Mouse (Mus musculus) hindbrain, embryonic 11.5 days (tissue): ENCODE measurements around the gene Ssbp3. TPM values are rescaled to one million over a fixed set of nuclear protein-coding genes. Genes with fewer than 3 reads are reported as not detected.

Experiments
- ATAC-seq: fragments of 200-750 bp; cut with Nextera tagmentation; 2 replicates; pipeline ENCODE4 v1.8.0; 2017; ENCODE audit warnings: mild to moderate bottlenecking, moderate TSS enrichment, moderate library complexity; ENCODE audit not compliant: low FRiP score
- DNase-seq: peaks from one replicate; pipeline ENCODE4 v3.0.0-alpha.2; 2015; ENCODE audit warnings: low spot score
- H3K27ac ChIP-seq: fragments of 300-500 bp; sonication (generic); 2 replicates; pipeline ENCODE4 v1.5.1; 2014; ENCODE audit warnings: mild to moderate bottlenecking, low read depth, low read length
- H3K27me3 ChIP-seq: fragments of 300-500 bp; sonication (generic); 2 replicates; pipeline ENCODE4 v1.6.1; 2014; ENCODE audit warnings: mild to moderate bottlenecking, low read length, moderate library complexity, mixed read lengths; ENCODE audit not compliant: control insufficient read depth, insufficient read depth
- H3K36me3 ChIP-seq: fragments of 300-500 bp; sonication (generic); 2 replicates; pipeline ENCODE4 v1.6.1; 2014; ENCODE audit warnings: mild to moderate bottlenecking, low read length, moderate library complexity, mixed read lengths; ENCODE audit not compliant: control insufficient read depth, insufficient read depth
- H3K4me1 ChIP-seq: fragments of 300-500 bp; sonication (generic); replicated peaks from 2 replicates; pipeline ENCODE4 v1.6.1; 2014; ENCODE audit warnings: low read length, mixed read lengths; ENCODE audit not compliant: control insufficient read depth, insufficient read depth
- H3K4me2 ChIP-seq: fragments of 300-500 bp; sonication (generic); replicated peaks from 2 replicates; pipeline ENCODE4 v1.6.1; 2014; ENCODE audit warnings: mild to moderate bottlenecking, low read depth, low read length
- H3K4me3 ChIP-seq: fragments of 300-500 bp; sonication (generic); 2 replicates; pipeline ENCODE4 v1.5.1; 2014; ENCODE audit warnings: low read depth, low read length
- H3K9ac ChIP-seq: fragments of 300-500 bp; sonication (generic); 2 replicates; pipeline ENCODE4 v1.6.1; 2014; ENCODE audit warnings: low read depth, low read length
- H3K9me3 ChIP-seq: fragments of 300-500 bp; sonication (generic); 2 replicates; pipeline ENCODE4 v1.6.1; 2016; ENCODE audit warnings: low read length; ENCODE audit not compliant: control insufficient read depth
- WGBS: fragments of 180-500 bp; shearing (Covaris S2); extraction: QIAGEN DNeasy Blood & Tissue Kit; methylation state at CpG from one replicate; pipeline ENCODE4 v1.1.7; 2014; 5-methylcytosine and 5-hydroxymethylcytosine counted together
- polyA plus RNA-seq: library from polyadenylated mRNA; unstranded; fragments of >200 nt; fragmentation: Nextera tagmentation; extraction: Ambion mirVana; gene quantifications from 2 replicates; pipeline ENCODE4 v1.2.1, GENCODE M21; 2014

The Ssbp3 gene
- polyA plus RNA-seq, 1 experiment from 2014 or later = 159 TPM

DNA sequence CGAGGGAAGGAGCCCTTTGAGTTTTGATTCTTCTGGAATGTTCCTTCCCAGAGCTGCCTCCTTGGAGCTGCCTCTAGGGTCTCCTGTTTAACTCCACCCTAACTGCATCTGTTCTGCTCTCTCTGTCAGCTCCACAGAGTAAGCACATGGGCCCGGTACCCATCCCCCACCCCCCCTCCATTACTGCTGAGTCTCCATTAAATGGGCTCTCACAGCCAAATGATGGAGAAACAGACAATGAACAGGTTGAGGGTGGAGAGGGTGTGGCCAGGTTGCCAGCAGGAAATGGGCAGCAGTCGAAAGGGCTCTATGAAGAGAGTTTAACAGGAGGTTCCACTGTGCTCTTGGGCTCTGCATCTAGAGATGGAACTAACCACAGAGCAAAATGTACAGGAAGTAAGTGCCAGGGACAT lies 41.0 kb upstream of the Ssbp3 start:
- H3K9ac ChIP-seq = no peak overlapping the region
- H3K4me3 ChIP-seq = no peak overlapping the region
- H3K27me3 ChIP-seq = no peaks in the 10 kb centered on the region
- H3K9me3 ChIP-seq = no peaks in the 10 kb centered on the region
- no peak overlapping the region for H3K4me2 ChIP-seq
- ATAC-seq (no peak), DNase-seq (no peak)
- H3K4me1 ChIP-seq = peaks cover 13% of the 10 kb centered on the region
- 79% methylated on average over 3 of the region's 3 CpGs for WGBS
- no peak overlapping the region for H3K27ac ChIP-seq
- no peaks in the 10 kb centered on the region for H3K36me3 ChIP-seq

- Histone ChIP-seq H3K27me3 (no peaks in the 10 kb centered on the region), H3K4me3 (no peak overlapping the region), H3K36me3 (no peaks in the 10 kb centered on the region), H3K4me1 (peaks cover 9% of the 10 kb centered on the region), H3K9ac (no peak overlapping the region), H3K9me3 (no peaks in the 10 kb centered on the region), H3K4me2 (no peak overlapping the region), H3K27ac (no peak overlapping the region)
- no peak for DNase-seq
- no peak for ATAC-seq
- 84% methylated on average over 2 of the region's 2 CpGs for WGBS
Observed at GRCm38 (mm10) chr4:106870556-106870955, 39.9 kb upstream of the Ssbp3 start.

DNA sequence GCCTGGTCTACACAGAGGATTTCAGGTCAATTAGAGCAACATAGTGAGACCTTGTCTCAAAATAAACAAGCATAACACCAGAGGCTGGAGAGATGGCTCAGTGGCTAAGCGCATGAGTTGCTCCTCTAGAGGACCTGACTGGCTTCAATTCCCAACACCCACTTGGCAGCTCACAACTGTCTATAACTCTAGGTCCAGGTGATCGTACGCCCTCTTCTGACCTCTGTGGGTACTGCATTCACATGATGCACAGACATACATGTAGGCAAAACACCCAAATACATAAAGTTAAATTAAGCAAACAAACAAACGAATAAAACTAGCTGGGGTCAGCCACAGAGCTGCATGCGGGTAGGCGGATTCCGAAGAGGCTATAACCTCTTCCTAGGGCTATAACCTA lies 36.0 kb upstream of the Ssbp3 start:
- Histone ChIP-seq H3K4me2 (no peak overlapping the region), H3K36me3 (no peaks in the 10 kb centered on the region), H3K4me1 (no peaks in the 10 kb centered on the region), H3K4me3 (no peak overlapping the region), H3K27ac (no peak overlapping the region), H3K9ac (no peak overlapping the region), H3K27me3 (no peaks in the 10 kb centered on the region), H3K9me3 (no peaks in the 10 kb centered on the region)
- ATAC-seq = no peak
- 85% methylated on average over 7 of the region's 7 CpGs for WGBS
- no peak for DNase-seq

- no peaks in the 10 kb centered on the region for H3K36me3 ChIP-seq
- H3K27me3 ChIP-seq = no peaks in the 10 kb centered on the region
- H3K4me2 ChIP-seq = no peak overlapping the region
- ATAC-seq (no peak), DNase-seq (no peak)
- no peaks in the 10 kb centered on the region for H3K4me1 ChIP-seq
- no peak overlapping the region for H3K27ac ChIP-seq
- H3K9me3 ChIP-seq = no peaks in the 10 kb centered on the region
- no peak overlapping the region for H3K4me3 ChIP-seq
- no peak overlapping the region for H3K9ac ChIP-seq
- WGBS = 77% methylated on average over 6 of the region's 6 CpGs
Observed at GRCm38 (mm10) chr4:106881101-106881500, 29.4 kb upstream of the Ssbp3 start.

GRCm38 (mm10) chr4:106883149-106883548 lies 27.4 kb upstream of the Ssbp3 start:
- DNase-seq = no peak
- Histone ChIP-seq H3K4me3 (no peak overlapping the region), H3K27ac (no peak overlapping the region), H3K4me1 (no peaks in the 10 kb centered on the region), H3K4me2 (no peak overlapping the region), H3K9me3 (no peaks in the 10 kb centered on the region), H3K9ac (no peak overlapping the region), H3K36me3 (no peaks in the 10 kb centered on the region), H3K27me3 (no peaks in the 10 kb centered on the region)
- no peak for ATAC-seq
- WGBS = 71% methylated on average over 2 of the region's 2 CpGs

DNA sequence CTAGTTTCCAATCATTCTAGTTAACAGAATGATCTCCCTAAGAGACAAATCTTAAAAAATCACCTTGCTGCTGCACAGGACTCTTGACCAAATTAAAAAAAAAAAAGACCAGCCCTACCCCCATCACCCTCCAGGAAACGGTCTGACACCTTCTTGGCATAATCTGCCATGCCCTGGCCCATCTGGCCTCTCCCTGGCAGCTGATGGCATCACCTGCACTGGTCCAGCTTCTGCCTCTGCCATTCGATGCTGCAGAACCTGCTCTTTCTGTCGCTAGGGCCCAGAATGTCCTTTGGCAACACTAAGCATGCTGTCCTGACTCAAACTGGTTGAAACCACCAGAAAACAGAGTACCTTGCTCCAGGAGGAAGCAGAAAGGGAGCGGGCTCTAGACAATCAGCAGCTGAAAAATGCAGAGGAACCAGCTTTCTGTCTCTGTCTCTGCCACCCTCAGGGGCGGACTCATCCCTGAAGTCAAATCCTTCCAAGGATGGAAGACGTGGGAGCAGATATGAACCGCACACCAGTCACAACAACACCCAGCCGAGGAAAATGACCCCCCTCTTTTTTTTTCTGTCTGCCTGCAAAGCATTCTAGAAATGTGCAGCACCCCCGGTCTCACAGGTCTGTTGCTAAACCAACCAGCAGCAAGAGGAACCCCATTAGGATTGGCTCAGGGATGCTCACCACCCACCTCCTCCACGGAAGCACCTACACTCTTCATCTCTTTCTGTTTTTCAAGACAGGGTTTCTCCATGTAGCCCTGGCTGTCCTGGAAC lies 24.0 kb upstream of the Ssbp3 start:
- Histone ChIP-seq H3K9ac (no peak overlapping the region), H3K36me3 (no peaks in the 10 kb centered on the region), H3K27ac (no peak overlapping the region), H3K27me3 (no peaks in the 10 kb centered on the region), H3K4me3 (no peak overlapping the region), H3K9me3 (no peaks in the 10 kb centered on the region), H3K4me1 (no peaks in the 10 kb centered on the region), H3K4me2 (no peak overlapping the region)
- ATAC-seq (no peak), DNase-seq (no peak)
- WGBS = 82% methylated on average over 10 of the region's 10 CpGs

- no peaks in the 10 kb centered on the region for H3K9me3 ChIP-seq
- no peak overlapping the region for H3K9ac ChIP-seq
- H3K27ac ChIP-seq = no peak overlapping the region
- no peak for DNase-seq
- WGBS = 84% methylated on average over 8 of the region's 8 CpGs
- H3K27me3 ChIP-seq = no peaks in the 10 kb centered on the region
- H3K4me1 ChIP-seq = peaks cover 5% of the 10 kb centered on the region; the same call in 1 of the 2 replicates
- H3K36me3 ChIP-seq = no peaks in the 10 kb centered on the region
- no peak for ATAC-seq
- no peak overlapping the region for H3K4me2 ChIP-seq
- H3K4me3 ChIP-seq = no peak overlapping the region
Observed at GRCm38 (mm10) chr4:106896086-106896485, 14.4 kb upstream of the Ssbp3 start.

DNA sequence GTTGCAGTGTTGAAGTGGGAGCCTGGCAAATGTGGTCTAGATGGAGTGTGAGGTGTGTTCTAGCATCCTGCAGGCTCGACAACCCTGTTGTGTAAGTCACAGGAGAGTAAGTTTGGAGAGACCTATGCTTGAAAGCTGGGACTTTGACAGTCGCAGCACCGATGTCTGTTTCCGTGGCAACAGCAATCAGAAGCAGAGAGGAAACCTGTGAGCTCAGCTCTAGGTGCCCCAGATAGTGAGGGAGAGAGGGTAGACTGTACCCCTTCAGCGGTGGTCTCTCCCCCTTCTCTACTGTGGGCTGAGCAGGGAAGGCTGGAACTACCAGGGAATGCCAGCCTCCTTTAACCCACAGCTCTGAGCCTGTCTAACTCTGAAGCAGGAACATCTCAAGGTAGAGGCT lies 11.6 kb upstream of the Ssbp3 start:
- Histone ChIP-seq H3K27ac (no peak overlapping the region), H3K4me1 (peaks cover 5% of the 10 kb centered on the region; the same call in 1 of the 2 replicates), H3K36me3 (no peaks in the 10 kb centered on the region), H3K27me3 (no peaks in the 10 kb centered on the region), H3K9ac (no peak overlapping the region), H3K4me3 (no peak overlapping the region), H3K9me3 (no peaks in the 10 kb centered on the region), H3K4me2 (no peak overlapping the region)
- DNase-seq = no peak
- WGBS = 71% methylated on average over 5 of the region's 5 CpGs
- no peak for ATAC-seq

DNA sequence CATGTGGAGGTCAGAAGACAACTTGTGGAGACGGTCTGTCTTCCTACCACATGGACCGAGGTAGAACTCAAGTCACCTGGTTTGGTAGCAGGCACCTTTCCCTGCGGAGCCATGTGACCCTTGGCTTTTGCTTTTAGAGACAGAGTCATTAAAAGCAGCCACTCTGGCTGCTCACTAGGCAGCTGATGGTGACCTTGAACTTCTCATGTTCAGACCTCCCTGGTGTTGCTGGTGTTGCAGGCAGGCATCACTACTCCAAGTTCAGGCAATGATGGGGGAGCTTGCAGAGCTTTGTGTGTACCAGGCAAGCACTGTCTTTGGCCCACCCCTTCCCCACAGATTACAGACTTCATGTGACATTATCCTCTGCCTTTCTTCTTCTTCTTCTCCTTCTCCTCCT lies 11.0 kb upstream of the Ssbp3 start:
- Histone ChIP-seq H3K4me3 (no peak overlapping the region), H3K27ac (no peak overlapping the region), H3K36me3 (no peaks in the 10 kb centered on the region), H3K4me1 (peaks cover 5% of the 10 kb centered on the region; the same call in 1 of the 2 replicates), H3K4me2 (no peak overlapping the region), H3K9ac (no peak overlapping the region), H3K9me3 (no peaks in the 10 kb centered on the region), H3K27me3 (no peaks in the 10 kb centered on the region)
- DNase-seq = no peak
- WGBS = 84% methylated on average over 3 of the region's 3 CpGs
- ATAC-seq = no peak
